Mouse (Mus musculus) hindbrain, postnatal 0 days (tissue): ENCODE results near the gene Zfand3. TPM values are rescaled to one million over a fixed set of nuclear protein-coding genes. Genes with fewer than 3 reads are reported as not detected.

Experiments used
- ATAC-seq: fragments of 200-750 bp; cut with Nextera tagmentation; 2 replicates; pipeline ENCODE4 v1.8.0; 2017; ENCODE audit warnings: mild to moderate bottlenecking, moderate TSS enrichment, moderate library complexity
- DNase-seq: peaks from one replicate; pipeline ENCODE4 v3.0.0-alpha.2; 2015; ENCODE audit warnings: low spot score
- H3K27ac ChIP-seq: fragments of 300-500 bp; sonication (generic); 2 replicates; pipeline ENCODE4 v1.5.1; 2014; ENCODE audit warnings: mild to moderate bottlenecking
- H3K27me3 ChIP-seq: fragments of 300-500 bp; sonication (generic); 2 replicates; pipeline ENCODE4 v1.6.1; 2014; ENCODE audit warnings: low read length, mixed read lengths; ENCODE audit not compliant: insufficient read depth
- H3K36me3 ChIP-seq: fragments of 300-500 bp; sonication (generic); 2 replicates; pipeline ENCODE4 v1.6.1; 2014; ENCODE audit warnings: low read length, mixed read lengths; ENCODE audit not compliant: insufficient read depth
- H3K4me1 ChIP-seq: fragments of 300-500 bp; sonication (generic); 2 replicates; pipeline ENCODE4 v1.6.1; 2014; ENCODE audit warnings: antibody characterized with exemption, low read length, mixed read lengths; ENCODE audit not compliant: insufficient read depth
- H3K4me2 ChIP-seq: fragments of 300-500 bp; sonication (generic); 2 replicates; pipeline ENCODE4 v1.6.1; 2014; ENCODE audit warnings: low read depth, mild to moderate bottlenecking, low read length, moderate library complexity, mixed read lengths
- H3K4me3 ChIP-seq: fragments of 300-500 bp; sonication (generic); 2 replicates; pipeline ENCODE4 v1.5.1; 2014; ENCODE audit warnings: low read length
- H3K9ac ChIP-seq: fragments of 300-500 bp; sonication (generic); replicated peaks from 2 replicates; pipeline ENCODE4 v1.6.1; 2014; ENCODE audit warnings: mild to moderate bottlenecking, low read length, moderate library complexity, mixed read lengths
- H3K9me3 ChIP-seq: fragments of 300-500 bp; sonication (generic); 2 replicates; pipeline ENCODE4 v1.6.1; 2016; ENCODE audit warnings: low read length, mixed read lengths
- CTCF ChIP-seq: IDR thresholded peaks from 2 replicates; pipeline ENCODE4 v1.5.1; 2016; ENCODE audit warnings: antibody characterized with exemption, control low read depth, low read depth
- WGBS: fragments of 180-500 bp; shearing (Covaris S2); extraction: QIAGEN DNeasy Blood & Tissue Kit; methylation state at CpG from one replicate; pipeline ENCODE4 v1.1.7; 2014; 5-methylcytosine and 5-hydroxymethylcytosine counted together
- polyA plus RNA-seq: library from polyadenylated mRNA; unstranded; fragments of >200 nt; fragmentation: Nextera tagmentation; extraction: Ambion mirVana; gene quantifications from 2 replicates; pipeline ENCODE4 v1.2.1, GENCODE M21; 2015
- total RNA-seq: library from RNA; depleted of rRNA; stranded (reverse); fragments of >200 nt; gene quantifications from 2 replicates; pipeline ENCODE4 v1.2.3, GENCODE M21; 2014

The Zfand3 gene
- total and polyA plus RNA-seq, 2 experiments from 2014 or later: 50.6 to 84.5 TPM

DNA sequence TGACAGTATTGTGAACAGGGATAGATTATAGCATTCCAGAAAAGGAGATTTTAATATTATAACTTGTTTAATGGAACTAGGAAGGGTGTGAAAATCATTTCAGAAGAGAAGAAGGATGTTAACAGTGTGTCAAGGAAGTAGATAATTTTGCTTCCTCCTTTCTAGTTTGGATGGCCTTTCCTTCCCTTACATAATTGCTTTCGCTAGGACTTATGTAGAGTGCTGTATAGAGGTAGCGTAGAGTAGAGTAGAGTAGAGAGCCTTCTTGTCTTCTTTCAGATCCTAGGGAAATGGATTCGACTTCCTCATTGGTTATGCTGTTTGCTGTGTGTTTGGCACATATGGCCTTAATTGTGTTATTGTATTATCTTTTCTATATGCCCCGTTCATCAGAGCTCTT, 132.6 kb downstream of the Zfand3 start:
- H3K9ac ChIP-seq: no peak overlapping the region
- H3K4me3 ChIP-seq: no peak overlapping the region
- no peak overlapping the region for H3K27ac ChIP-seq
- no peaks in the 10 kb centered on the region for H3K36me3 ChIP-seq
- DNase-seq (no peak), ATAC-seq (no peak)
- H3K27me3 ChIP-seq: no peaks in the 10 kb centered on the region
- H3K4me2 ChIP-seq: no peak overlapping the region
- no peaks in the 10 kb centered on the region for H3K9me3 ChIP-seq
- WGBS: 91% methylated on average over 4 of the region's 4 CpGs
- no peak for TF ChIP-seq CTCF
- H3K4me1 ChIP-seq: no peaks in the 10 kb centered on the region

- H3K9me3 ChIP-seq: no peaks in the 10 kb centered on the region
- H3K4me2 ChIP-seq: no peak overlapping the region
- H3K36me3 ChIP-seq: no peaks in the 10 kb centered on the region
- no peak for TF ChIP-seq CTCF
- H3K4me1 ChIP-seq: no peaks in the 10 kb centered on the region
- WGBS: 91% methylated on average over 6 of the region's 6 CpGs
- H3K9ac ChIP-seq: no peak overlapping the region
- H3K4me3 ChIP-seq: no peak overlapping the region
- DNase-seq (no peak), ATAC-seq (no peak)
- H3K27ac ChIP-seq: no peak overlapping the region
- no peaks in the 10 kb centered on the region for H3K27me3 ChIP-seq
These were observed 139.6 kb downstream of the Zfand3 start for GRCm38 (mm10) chr17:30144114-30144513.

GRCm38 (mm10) chr17:30145596-30146149, 141.1 kb downstream of the Zfand3 start:
- no peak overlapping the region for H3K4me3 ChIP-seq
- no peak overlapping the region for H3K4me2 ChIP-seq
- WGBS: 75% methylated on average over 10 of the region's 10 CpGs
- DNase-seq (no peak), ATAC-seq (no peak)
- H3K9me3 ChIP-seq: no peaks in the 10 kb centered on the region
- no peaks in the 10 kb centered on the region for H3K27me3 ChIP-seq
- H3K4me1 ChIP-seq: no peaks in the 10 kb centered on the region
- H3K36me3 ChIP-seq: no peaks in the 10 kb centered on the region
- peak; percentile 34 for TF ChIP-seq CTCF
- no peak overlapping the region for H3K27ac ChIP-seq
- no peak overlapping the region for H3K9ac ChIP-seq

- Histone ChIP-seq H3K36me3 (no peaks in the 10 kb centered on the region), H3K4me2 (no peak overlapping the region), H3K4me1 (no peaks in the 10 kb centered on the region), H3K27ac (no peak overlapping the region), H3K9me3 (no peaks in the 10 kb centered on the region), H3K27me3 (no peaks in the 10 kb centered on the region), H3K9ac (no peak overlapping the region), H3K4me3 (no peak overlapping the region)
- no peak for ATAC-seq
- WGBS: 79% methylated on average over 7 of the region's 7 CpGs
- TF ChIP-seq CTCF: no peak
- DNase-seq: no peak
These were observed 142.0 kb downstream of the Zfand3 start for GRCm38 (mm10) chr17:30146555-30146954.

DNA sequence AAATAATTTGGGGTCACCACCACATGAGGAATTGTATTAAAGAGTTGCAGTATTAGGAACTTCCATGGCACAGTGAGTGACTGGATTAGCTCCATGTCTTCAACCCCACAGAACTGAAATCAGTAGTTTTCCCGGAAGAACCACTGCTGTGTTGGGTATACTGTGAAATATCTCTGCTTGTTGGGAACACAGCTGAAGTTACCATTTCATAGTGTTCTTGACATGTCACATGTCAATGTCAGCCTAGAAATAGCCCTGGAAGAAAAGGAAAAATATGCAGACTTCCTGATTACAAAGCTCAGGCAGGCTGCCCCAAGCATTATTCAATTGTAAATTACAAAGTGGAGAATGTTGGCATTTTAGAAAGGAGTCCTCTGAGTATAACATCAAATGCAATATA, 143.4 kb downstream of the Zfand3 start:
- Histone ChIP-seq H3K36me3 (no peaks in the 10 kb centered on the region), H3K4me1 (no peaks in the 10 kb centered on the region), H3K9ac (no peak overlapping the region), H3K27me3 (no peaks in the 10 kb centered on the region), H3K27ac (no peak overlapping the region), H3K4me3 (no peak overlapping the region), H3K4me2 (no peak overlapping the region), H3K9me3 (no peaks in the 10 kb centered on the region)
- DNase-seq: no peak
- TF ChIP-seq CTCF: no peak
- no peak for ATAC-seq
- WGBS: 46% methylated on average over 1 of the region's 1 CpGs

- no peak overlapping the region for H3K27ac ChIP-seq
- no peak overlapping the region for H3K4me3 ChIP-seq
- H3K9me3 ChIP-seq: no peaks in the 10 kb centered on the region
- H3K36me3 ChIP-seq: no peaks in the 10 kb centered on the region
- no peak overlapping the region for H3K9ac ChIP-seq
- 46% methylated on average over 6 of the region's 6 CpGs for WGBS
- DNase-seq: no peak
- H3K27me3 ChIP-seq: no peaks in the 10 kb centered on the region
- ATAC-seq: no peak
- no peak overlapping the region for H3K4me2 ChIP-seq
- no peaks in the 10 kb centered on the region for H3K4me1 ChIP-seq
- no peak for TF ChIP-seq CTCF
These were observed 143.8 kb downstream of the Zfand3 start for GRCm38 (mm10) chr17:30148320-30148719.

GRCm38 (mm10) chr17:30149911-30150310, 145.4 kb downstream of the Zfand3 start:
- WGBS: 48% methylated on average over 6 of the region's 6 CpGs
- no peak for ATAC-seq
- no peak for TF ChIP-seq CTCF
- Histone ChIP-seq H3K27me3 (no peaks in the 10 kb centered on the region), H3K4me2 (no peak overlapping the region), H3K9ac (no peak overlapping the region), H3K4me3 (no peak overlapping the region), H3K36me3 (no peaks in the 10 kb centered on the region), H3K27ac (no peak overlapping the region), H3K4me1 (0 out of 2 replicates have a peak, but pooled peaks cover 2% of the 10 kb centered on the region), H3K9me3 (no peaks in the 10 kb centered on the region)
- no peak for DNase-seq
